Mouse (Mus musculus) midbrain, embryonic 14.5 days (tissue): ENCODE measurements at regions not wholly inside any gene's neighbourhood (a gene's known extent, or its start where the extent isn't known, plus 50 kb on each side); places are given as distances from the start of the nearest gene placed in this dataset.

Experiments
- ATAC-seq: fragments of 200-750 bp; cut with Nextera tagmentation; 2 replicates; pipeline ENCODE4 v1.8.0; 2017; ENCODE audit warnings: moderate number of reproducible peaks, moderate library complexity; ENCODE audit not compliant: low FRiP score, low TSS enrichment
- DNase-seq: peaks from one replicate; pipeline ENCODE4 v3.0.0-alpha.2; 2015
- H3K27ac ChIP-seq: fragments of 300-500 bp; sonication (generic); replicated peaks from 2 replicates; pipeline ENCODE4 v1.5.1; 2014; ENCODE audit warnings: mild to moderate bottlenecking, low read depth, low read length, moderate library complexity
- H3K27me3 ChIP-seq: fragments of 300-500 bp; sonication (generic); 2 replicates; pipeline ENCODE4 v1.6.1; 2014; ENCODE audit warnings: low read length, control low read depth, mixed read lengths; ENCODE audit not compliant: control insufficient read depth, insufficient read depth
- H3K36me3 ChIP-seq: fragments of 300-500 bp; sonication (generic); 2 replicates; pipeline ENCODE4 v1.6.1; 2014; ENCODE audit warnings: low read length, control low read depth; ENCODE audit not compliant: control insufficient read depth, insufficient read depth
- H3K4me1 ChIP-seq: fragments of 300-500 bp; sonication (generic); 2 replicates; pipeline ENCODE4 v1.6.1; 2014; ENCODE audit warnings: mild to moderate bottlenecking, antibody characterized with exemption, low read length, control low read depth; ENCODE audit not compliant: control insufficient read depth, insufficient read depth
- H3K4me2 ChIP-seq: fragments of 300-500 bp; sonication (generic); 2 replicates; pipeline ENCODE4 v1.6.1; 2014; ENCODE audit warnings: mild to moderate bottlenecking, low read length, moderate library complexity
- H3K4me3 ChIP-seq: fragments of 300-500 bp; sonication (generic); replicated peaks from 2 replicates; pipeline ENCODE4 v1.5.1; 2014; ENCODE audit warnings: low read depth, low read length
- H3K9ac ChIP-seq: fragments of 300-500 bp; sonication (generic); replicated peaks from 2 replicates; pipeline ENCODE4 v1.6.1; 2014; ENCODE audit warnings: mild to moderate bottlenecking, low read length, moderate library complexity
- H3K9me3 ChIP-seq: fragments of 300-500 bp; sonication (generic); 2 replicates; pipeline ENCODE4 v1.6.1; 2016; ENCODE audit warnings: low read length, control low read depth, mixed read lengths; ENCODE audit not compliant: control insufficient read depth
- WGBS: fragments of 180-500 bp; shearing (Covaris S2); extraction: QIAGEN DNeasy Blood & Tissue Kit; methylation state at CpG from one replicate; pipeline ENCODE4 v1.1.7; 2014; 5-methylcytosine and 5-hydroxymethylcytosine counted together

DNA sequence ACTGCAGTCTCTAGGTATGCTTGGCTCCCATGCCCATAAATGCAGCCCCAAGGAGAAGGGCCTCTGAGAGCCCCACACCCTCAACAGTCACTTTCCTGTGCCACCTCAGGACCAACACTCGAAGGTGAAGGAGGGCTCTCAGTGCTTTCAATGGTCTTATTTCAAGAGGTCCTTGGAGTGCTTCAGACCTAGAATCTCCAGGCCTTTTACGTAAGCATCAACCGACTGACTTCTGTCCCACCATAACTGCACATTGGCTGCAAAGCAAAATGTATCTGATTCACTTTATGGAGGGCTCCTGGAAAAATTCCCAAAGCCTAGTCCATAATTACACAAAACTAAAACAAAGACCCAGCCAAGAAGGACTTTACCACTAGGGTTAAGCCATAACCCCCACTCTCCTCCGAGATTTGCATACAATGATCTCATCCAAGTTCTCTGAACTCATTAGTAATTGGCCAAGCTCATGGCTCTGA, 605.4 kb upstream of the Nr5a2 start:
- DNase-seq: no peak
- no peaks in the 10 kb centered on the region for H3K4me1 ChIP-seq
- WGBS: 92% methylated on average over 4 of the region's 4 CpGs
- H3K27ac ChIP-seq: no peak overlapping the region
- H3K27me3 ChIP-seq: no peaks in the 10 kb centered on the region
- ATAC-seq: no peak
- H3K9me3 ChIP-seq: no peaks in the 10 kb centered on the region
- no peak overlapping the region for H3K4me3 ChIP-seq
- no peak overlapping the region for H3K4me2 ChIP-seq
- no peak overlapping the region for H3K9ac ChIP-seq
- H3K36me3 ChIP-seq: no peaks in the 10 kb centered on the region

DNA sequence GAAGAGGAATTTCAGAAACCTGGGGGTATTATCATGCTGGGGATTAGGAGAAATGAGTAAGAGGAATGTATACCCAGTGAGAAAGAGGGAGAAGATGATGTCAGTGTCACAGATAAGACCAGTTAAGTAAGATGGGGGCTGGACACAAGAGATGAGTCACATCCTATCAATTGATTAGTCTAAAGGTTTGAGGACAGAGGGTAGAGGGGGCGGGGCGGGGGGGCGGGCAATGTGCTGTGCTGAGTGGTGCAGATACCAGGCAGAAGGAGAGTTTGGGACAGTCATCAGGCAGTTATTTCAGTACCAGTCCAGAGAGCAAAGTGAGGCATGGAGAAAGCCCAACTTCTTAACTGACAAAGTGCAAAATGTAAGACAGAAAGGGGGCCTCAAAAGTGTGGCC, 601.4 kb upstream of the Nr5a2 start:
- Histone ChIP-seq H3K9me3 (no peaks in the 10 kb centered on the region), H3K4me2 (no peak overlapping the region), H3K4me1 (no peaks in the 10 kb centered on the region), H3K27ac (no peak overlapping the region), H3K27me3 (no peaks in the 10 kb centered on the region), H3K9ac (no peak overlapping the region), H3K4me3 (no peak overlapping the region), H3K36me3 (no peaks in the 10 kb centered on the region)
- no peak for ATAC-seq
- WGBS: 78% methylated on average over 3 of the region's 3 CpGs
- no peak for DNase-seq

DNA sequence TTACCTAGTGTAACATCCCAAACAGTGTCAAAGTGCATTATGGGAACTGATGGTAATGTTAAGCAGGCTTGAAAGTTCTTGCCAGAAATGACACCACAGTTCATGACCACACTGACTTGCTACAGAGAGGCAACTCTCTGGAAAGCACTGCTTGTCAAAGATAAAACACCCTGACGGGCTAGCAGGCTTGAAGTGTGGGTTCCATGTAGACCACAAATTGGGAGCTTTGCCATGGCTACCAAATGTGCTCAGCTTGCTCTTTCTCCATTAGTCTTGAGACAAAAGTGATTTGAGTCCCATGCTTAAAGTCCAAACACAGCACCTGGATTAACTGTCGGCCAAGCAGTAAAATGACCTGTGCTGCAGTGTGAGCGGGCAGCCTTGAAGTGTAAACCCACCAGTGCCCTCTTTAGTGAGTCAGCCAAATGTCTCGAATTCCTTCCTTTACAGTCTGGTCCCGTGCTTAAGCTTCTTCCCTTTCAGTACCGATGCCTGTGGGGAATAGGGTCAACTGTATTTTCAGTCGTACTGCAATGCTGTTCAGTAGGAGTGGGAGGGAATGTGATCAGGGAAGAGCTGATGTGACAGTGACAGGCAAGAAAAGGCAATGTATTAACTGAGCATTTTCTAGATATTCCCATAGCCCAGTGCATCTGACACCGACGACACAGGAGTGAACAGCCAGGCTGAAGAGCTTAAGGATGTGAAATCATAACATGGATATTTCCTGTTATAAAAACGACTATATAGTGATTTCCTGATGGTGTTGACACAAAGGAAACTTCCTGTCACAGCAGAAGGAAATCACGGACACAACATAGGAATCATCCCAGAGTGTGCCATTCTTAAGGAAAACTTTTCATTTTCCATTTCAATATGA, 600.4 kb upstream of the Nr5a2 start:
- Histone ChIP-seq H3K4me2 (no peak overlapping the region), H3K4me3 (no peak overlapping the region), H3K27ac (no peak overlapping the region), H3K36me3 (no peaks in the 10 kb centered on the region), H3K9ac (no peak overlapping the region), H3K9me3 (no peaks in the 10 kb centered on the region), H3K4me1 (no peaks in the 10 kb centered on the region), H3K27me3 (no peaks in the 10 kb centered on the region)
- DNase-seq (no peak), ATAC-seq (no peak)
- WGBS: 74% methylated on average over 11 of the region's 11 CpGs

DNA sequence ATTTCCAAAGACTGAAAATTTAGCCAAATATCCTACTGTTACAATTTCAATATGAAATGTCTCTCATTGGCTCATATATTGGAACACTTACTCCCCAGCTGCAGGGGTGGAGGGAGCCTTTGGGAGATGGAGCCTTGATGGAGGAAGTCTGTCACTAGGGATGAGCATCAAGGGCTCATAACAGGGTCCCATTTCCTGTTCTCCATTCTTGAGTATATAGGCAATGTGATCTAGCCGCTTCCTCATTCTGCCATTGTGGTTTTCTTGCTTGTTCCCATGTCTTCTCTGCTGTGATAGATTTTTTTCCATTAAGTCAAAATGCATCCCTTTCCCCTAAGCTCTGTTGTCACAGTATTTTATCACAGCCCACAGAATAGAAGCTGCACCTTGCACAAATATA, 589.4 kb upstream of the Nr5a2 start:
- Histone ChIP-seq H3K36me3 (no peaks in the 10 kb centered on the region), H3K27ac (no peak overlapping the region)
- ATAC-seq: no peak

DNA sequence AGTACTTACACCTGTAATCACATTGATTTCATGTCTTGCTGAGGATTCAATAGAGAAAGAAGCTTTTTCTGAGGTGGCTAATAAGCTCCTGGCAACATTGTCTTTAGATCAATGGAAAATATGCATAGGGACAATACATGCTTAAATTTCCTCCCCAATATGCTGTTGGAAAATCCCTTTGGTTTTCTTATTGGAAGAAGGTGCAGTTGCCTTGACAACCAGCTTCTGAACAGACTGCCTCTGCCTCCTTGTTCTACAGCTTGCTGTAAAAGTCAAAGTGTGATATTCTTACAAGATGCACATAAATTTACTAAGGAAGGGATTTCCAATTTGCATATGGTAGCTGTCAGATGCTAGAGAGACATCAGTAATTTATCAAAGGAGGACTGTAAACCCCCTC, 585.4 kb upstream of the Nr5a2 start:
- DNase-seq: peak; percentile 68

More for the DNA sequence above, 589.4 kb upstream of the Nr5a2 start:
- Histone ChIP-seq H3K9ac (no peak overlapping the region), H3K4me1 (0 out of 2 replicates have a peak, but pooled peaks cover 5% of the 10 kb centered on the region), H3K9me3 (no peaks in the 10 kb centered on the region), H3K4me3 (no peak overlapping the region), H3K27me3 (no peaks in the 10 kb centered on the region), H3K4me2 (no peak overlapping the region)
- WGBS: 92% methylated on average over 1 of the region's 1 CpGs
- DNase-seq: no peak

DNA sequence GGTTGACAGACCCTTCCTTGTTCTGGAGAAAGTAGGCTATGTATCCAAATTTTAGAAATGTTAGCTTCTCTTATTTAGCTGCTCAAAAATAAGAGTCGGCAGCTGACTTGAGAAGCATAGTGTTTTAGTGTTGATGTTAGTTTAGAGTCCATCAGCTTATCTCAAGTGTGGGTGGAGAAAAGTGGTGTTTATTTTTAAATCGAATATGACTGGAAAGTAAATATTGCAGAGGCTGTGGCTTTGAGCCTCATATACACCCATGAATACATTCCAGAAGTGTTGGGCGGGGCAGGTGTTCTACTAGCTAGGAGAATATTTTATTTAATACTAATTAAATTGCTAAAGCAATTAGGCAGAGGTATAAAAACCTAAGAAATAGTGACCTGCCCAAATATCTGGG, 583.6 kb upstream of the Nr5a2 start:
- Histone ChIP-seq H3K9me3 (no peaks in the 10 kb centered on the region), H3K27ac (no peak overlapping the region), H3K4me2 (no peak overlapping the region), H3K36me3 (no peaks in the 10 kb centered on the region), H3K4me3 (no peak overlapping the region), H3K9ac (no peak overlapping the region), H3K27me3 (no peaks in the 10 kb centered on the region), H3K4me1 (0 out of 2 replicates have a peak, but pooled peaks cover 5% of the 10 kb centered on the region)
- 98% methylated on average over 3 of the region's 3 CpGs for WGBS
- no peak for DNase-seq
- no peak for ATAC-seq

More for the DNA sequence above, 585.4 kb upstream of the Nr5a2 start:
- Histone ChIP-seq H3K9me3 (no peaks in the 10 kb centered on the region), H3K27me3 (no peaks in the 10 kb centered on the region), H3K9ac (no peak overlapping the region), H3K4me2 (no peak overlapping the region), H3K36me3 (no peaks in the 10 kb centered on the region), H3K4me3 (no peak overlapping the region), H3K4me1 (0 out of 2 replicates have a peak, but pooled peaks cover 5% of the 10 kb centered on the region), H3K27ac (0 out of 2 replicates have a peak overlapping the region, but pooled peaks have one; percentile 32)
- ATAC-seq: no peak

DNA sequence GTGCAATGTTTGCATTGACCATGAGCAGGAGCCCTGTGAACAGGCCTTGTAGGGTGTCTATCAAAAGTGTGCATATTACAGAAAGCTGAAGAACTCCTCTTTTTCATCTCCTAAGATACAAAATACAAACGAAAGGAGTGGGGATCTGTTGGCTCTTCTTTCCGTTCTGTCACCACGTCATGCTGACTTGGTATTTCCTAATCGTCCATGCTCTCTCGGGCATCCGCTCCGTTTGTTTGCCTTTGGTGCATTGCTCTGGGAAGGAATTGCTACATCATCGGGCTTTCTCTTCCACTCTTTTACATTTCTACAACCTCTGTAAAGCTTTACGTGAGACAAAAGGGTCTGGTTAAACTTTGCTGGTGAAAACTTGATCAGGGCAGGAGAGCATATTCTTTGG, 581.2 kb upstream of the Nr5a2 start:
- H3K4me2 ChIP-seq: no peak overlapping the region
- no peaks in the 10 kb centered on the region for H3K9me3 ChIP-seq
- no peak overlapping the region for H3K9ac ChIP-seq
- no peaks in the 10 kb centered on the region for H3K27me3 ChIP-seq
- DNase-seq (no peak), ATAC-seq (no peak)
- H3K4me3 ChIP-seq: no peak overlapping the region
- H3K36me3 ChIP-seq: no peaks in the 10 kb centered on the region
- 82% methylated on average over 9 of the region's 9 CpGs for WGBS
- H3K27ac ChIP-seq: no peak overlapping the region
- H3K4me1 ChIP-seq: 0 out of 2 replicates have a peak, but pooled peaks cover 5% of the 10 kb centered on the region

DNA sequence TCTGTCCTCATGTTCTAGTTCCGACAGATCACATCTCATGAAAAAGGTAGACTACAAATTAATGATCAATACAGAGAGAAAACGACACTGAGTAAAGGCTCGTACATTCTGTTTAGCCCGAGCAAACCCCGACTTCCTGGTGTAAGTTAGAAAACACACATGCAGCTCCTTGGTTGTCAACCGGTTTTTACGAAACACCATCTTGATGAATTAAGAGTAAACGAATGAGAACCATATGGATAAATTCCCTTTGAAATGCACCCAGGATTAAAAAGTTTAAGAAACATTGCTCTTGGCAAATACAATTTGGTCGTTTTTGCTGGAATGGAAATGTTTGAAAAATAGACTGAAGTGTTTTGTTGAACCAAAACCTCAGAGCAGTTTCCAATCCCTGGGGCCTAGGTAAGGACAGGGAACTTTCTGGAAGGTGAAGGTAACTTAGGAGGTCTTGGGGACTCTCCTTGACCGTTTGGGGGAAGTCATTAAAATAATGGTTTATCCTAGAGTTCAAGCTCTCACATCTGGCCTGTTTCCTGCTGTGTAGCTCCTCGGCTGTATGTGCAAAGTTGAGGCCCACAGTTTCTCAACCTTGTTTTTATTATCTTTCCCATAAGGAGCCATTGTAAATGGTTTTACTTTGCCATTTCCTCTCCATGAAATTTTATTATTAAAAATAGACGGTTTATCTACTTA, 579.3 kb upstream of the Nr5a2 start:
- Histone ChIP-seq H3K27ac (no peak overlapping the region), H3K4me3 (no peak overlapping the region), H3K9me3 (no peaks in the 10 kb centered on the region), H3K4me2 (no peak overlapping the region), H3K27me3 (no peaks in the 10 kb centered on the region), H3K9ac (no peak overlapping the region), H3K36me3 (no peaks in the 10 kb centered on the region), H3K4me1 (no peaks in the 10 kb centered on the region)
- ATAC-seq (no peak), DNase-seq (no peak)
- WGBS: 84% methylated on average over 12 of the region's 12 CpGs
